Mouse (Mus musculus): ENCODE data around the gene Gosr1.
"Not testable (repeated sequence)": the region's sequence is repeated elsewhere in the genome, so short reads cannot be mapped to it uniquely, and the experiment has no call there.

Gosr1 gene

GRCm38 (mm10) chr11:76763053-76763740, at the start of gene Gosr1:
TSS of gene Gosr1 (minus strand) at chr11:76763579.
- in situ Hi-C loops (cut with MboI; ENCODE audit: unreplicated experiment in 2 of 2), result loop anchor here (5.0 kb wide), 1 partner anchor 86 kb away; the partner anchor contains the start of gene Trarg1 (in 2 of the 2)

- in situ Hi-C loops (cut with MboI; ENCODE audit: unreplicated experiment in 2 of 2), result no loop called here
Measured at GRCm38 (mm10) chr11:76810706-76811495, 47.5 kb upstream of the Gosr1 start.

- in situ Hi-C loops (cut with MboI; ENCODE audit: unreplicated experiment in 2 of 2), result no loop called here
Measured at GRCm38 (mm10) chr11:76809450-76809849, 46.1 kb upstream of the Gosr1 start.

GRCm38 (mm10) chr11:76808550-76808949, 45.2 kb upstream of the Gosr1 start:
- in situ Hi-C loops (cut with MboI; ENCODE audit: unreplicated experiment in 2 of 2), result no loop called here

GRCm38 (mm10) chr11:76807007-76807679, 43.8 kb upstream of the Gosr1 start:
- in situ Hi-C loops (cut with MboI; ENCODE audit: unreplicated experiment in 2 of 2), result no loop called here

- in situ Hi-C loops (cut with MboI; ENCODE audit: unreplicated experiment in 2 of 2), result no loop called here
Measured at GRCm38 (mm10) chr11:76806026-76806425, 42.6 kb upstream of the Gosr1 start.

- in situ Hi-C loops (cut with MboI; ENCODE audit: unreplicated experiment in 2 of 2), result not testable (repeated sequence)
Measured at GRCm38 (mm10) chr11:76805072-76805471, 41.7 kb upstream of the Gosr1 start.

GRCm38 (mm10) chr11:76803266-76803665, 39.9 kb upstream of the Gosr1 start:
- in situ Hi-C loops (cut with MboI; ENCODE audit: unreplicated experiment in 2 of 2), result no loop called here

GRCm38 (mm10) chr11:76797236-76797635, 33.9 kb upstream of the Gosr1 start:
- in situ Hi-C loops (cut with MboI; ENCODE audit: unreplicated experiment in 2 of 2), result no loop called here

- in situ Hi-C loops (cut with MboI; ENCODE audit: unreplicated experiment in 2 of 2), result no loop called here
Measured at GRCm38 (mm10) chr11:76795326-76795725, 31.9 kb upstream of the Gosr1 start.

GRCm38 (mm10) chr11:76791331-76791730, 28.0 kb upstream of the Gosr1 start:
- in situ Hi-C loops (cut with MboI; ENCODE audit: unreplicated experiment in 2 of 2), result no loop called here

- in situ Hi-C loops (cut with MboI; ENCODE audit: unreplicated experiment in 2 of 2), result loop anchor here (5.0 kb wide), 2 partner anchors 103 to 303 kb away; no protein-coding TSS in a partner anchor
Measured at GRCm38 (mm10) chr11:76789252-76789651, 25.9 kb upstream of the Gosr1 start.

GRCm38 (mm10) chr11:76775533-76775932, 12.2 kb upstream of the Gosr1 start:
- in situ Hi-C loops (cut with MboI; ENCODE audit: unreplicated experiment in 2 of 2), result no loop called here

- in situ Hi-C loops (cut with MboI; ENCODE audit: unreplicated experiment in 2 of 2), result no loop called here
Measured at GRCm38 (mm10) chr11:76773811-76774210, 10.4 kb upstream of the Gosr1 start.

- in situ Hi-C loops (cut with MboI; ENCODE audit: unreplicated experiment in 2 of 2), result no loop called here
Measured at GRCm38 (mm10) chr11:76770566-76770965, 7.2 kb upstream of the Gosr1 start.

GRCm38 (mm10) chr11:76763741-76764122, 353 bp upstream of the Gosr1 start:
- in situ Hi-C loops (cut with MboI; ENCODE audit: unreplicated experiment in 2 of 2), result loop anchor here (5.0 kb wide), 1 partner anchor 86 kb away; the partner anchor contains the start of gene Trarg1 (in 2 of the 2)

- in situ Hi-C loops (cut with MboI; ENCODE audit: unreplicated experiment in 2 of 2), result no loop called here
Measured at GRCm38 (mm10) chr11:76752276-76752675, 11.1 kb downstream of the Gosr1 start.

GRCm38 (mm10) chr11:76748819-76749218, 14.6 kb downstream of the Gosr1 start:
- in situ Hi-C loops (cut with MboI; ENCODE audit: unreplicated experiment in 2 of 2), result no loop called here

- in situ Hi-C loops (cut with MboI; ENCODE audit: unreplicated experiment in 2 of 2), result no loop called here
Measured at GRCm38 (mm10) chr11:76745921-76746320, 17.5 kb downstream of the Gosr1 start.

- in situ Hi-C loops (cut with MboI; ENCODE audit: unreplicated experiment in 2 of 2), result no loop called here
Measured at GRCm38 (mm10) chr11:76744550-76744949, 18.8 kb downstream of the Gosr1 start.

- in situ Hi-C loops (cut with MboI; ENCODE audit: unreplicated experiment in 2 of 2), result no loop called here
Measured at GRCm38 (mm10) chr11:76742511-76742910, 20.9 kb downstream of the Gosr1 start.

Data from v-Abl transformed pro-B cells (cell line).